Mouse (Mus musculus): ENCODE data around the gene Iqschfp.

The Iqschfp gene

DNA sequence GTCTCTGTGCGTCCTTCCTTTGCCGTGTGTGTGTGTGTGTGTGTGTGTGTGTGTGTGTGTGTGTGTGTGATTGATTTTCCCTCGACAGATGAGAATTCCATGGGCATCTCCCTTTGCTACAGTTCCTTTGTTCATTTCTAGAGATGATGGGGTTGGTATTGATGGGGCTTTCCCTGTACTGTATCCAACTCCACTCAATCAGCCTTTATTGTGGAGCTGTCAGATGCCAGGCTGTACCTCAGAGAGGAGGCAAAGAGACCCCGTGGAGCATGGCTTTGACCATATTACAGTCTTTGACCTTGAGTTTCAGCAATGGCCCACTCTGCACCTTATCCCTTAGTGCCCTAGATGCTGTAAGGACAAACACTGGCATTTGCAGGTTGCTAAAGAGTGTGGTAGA lies 635.1 kb downstream of the Iqschfp start:
- DNase-seq (ENCODE audit: low spot score), result no peak

DNA sequence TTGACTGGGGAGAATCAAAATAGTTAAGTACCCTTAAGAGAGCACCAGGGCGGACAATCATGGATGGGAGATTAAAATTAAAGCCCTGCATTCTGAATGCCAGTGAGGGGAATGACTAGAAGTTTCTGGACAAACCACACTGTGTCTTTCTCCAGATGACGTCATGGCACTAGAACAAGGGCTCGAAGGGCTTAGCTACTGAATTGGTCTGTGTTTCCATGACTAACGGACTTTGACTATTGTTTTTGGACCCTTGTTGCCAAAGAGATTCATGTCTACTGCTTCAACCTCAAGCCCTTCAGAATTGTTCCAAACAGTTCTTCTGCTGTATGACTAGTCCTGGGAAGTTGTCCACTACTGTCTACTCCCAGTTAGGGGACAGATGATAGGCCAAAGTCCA lies 639.9 kb downstream of the Iqschfp start:
- no peak for DNase-seq (ENCODE audit: low spot score)

DNA sequence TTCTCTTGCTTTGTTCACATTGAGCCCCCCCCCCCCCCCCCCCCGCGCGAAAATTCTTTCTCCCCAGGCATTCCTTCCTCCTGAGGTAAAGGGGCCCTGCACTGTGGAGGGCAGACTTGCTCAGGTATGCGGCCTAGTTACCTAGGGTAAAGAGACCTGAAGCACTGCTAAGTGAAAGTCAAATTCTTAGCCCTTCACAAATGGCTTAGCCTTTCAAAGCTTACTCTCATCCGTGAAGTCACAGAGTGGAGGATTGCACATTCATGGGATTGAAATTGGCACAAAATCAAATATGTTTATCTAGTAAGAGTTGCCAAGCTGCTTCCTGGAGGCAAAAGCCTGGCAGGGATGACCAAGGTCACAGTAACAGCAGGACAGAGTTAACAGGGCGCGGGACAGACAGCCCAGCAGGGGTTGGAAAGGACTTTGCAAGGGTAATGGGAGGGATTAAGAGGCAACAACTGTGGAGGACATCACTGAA lies 642.6 kb downstream of the Iqschfp start:
- no peak for DNase-seq (ENCODE audit: low spot score)

DNA sequence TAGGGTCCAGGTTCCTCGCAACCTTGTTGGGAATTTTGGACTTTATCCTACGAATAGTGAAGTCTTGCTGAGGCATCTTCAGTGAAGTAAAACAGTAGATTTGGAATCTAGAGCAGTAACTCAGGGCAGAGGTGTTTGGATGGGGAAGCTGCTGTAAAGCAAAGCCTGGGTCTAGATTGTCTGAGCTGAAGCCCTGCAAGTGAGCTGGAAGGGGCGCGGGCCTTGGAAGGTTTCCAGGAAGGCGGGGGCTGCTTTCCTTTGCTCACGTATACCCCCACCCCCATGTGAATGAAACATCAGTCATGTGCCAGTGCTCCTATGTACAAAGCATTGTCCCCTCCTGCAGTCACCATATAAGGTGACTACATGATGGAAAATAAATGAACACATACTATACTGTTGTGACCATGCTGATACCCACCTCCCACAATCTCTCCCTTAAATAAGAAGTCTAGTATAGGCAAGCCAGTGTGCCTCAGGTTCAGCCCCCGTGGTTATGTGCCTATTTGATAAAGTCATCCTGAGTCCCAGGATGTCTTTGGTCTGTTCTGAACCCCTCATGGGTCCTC lies 643.2 kb downstream of the Iqschfp start:
- DNase-seq (ENCODE audit: low spot score), result no peak

DNA sequence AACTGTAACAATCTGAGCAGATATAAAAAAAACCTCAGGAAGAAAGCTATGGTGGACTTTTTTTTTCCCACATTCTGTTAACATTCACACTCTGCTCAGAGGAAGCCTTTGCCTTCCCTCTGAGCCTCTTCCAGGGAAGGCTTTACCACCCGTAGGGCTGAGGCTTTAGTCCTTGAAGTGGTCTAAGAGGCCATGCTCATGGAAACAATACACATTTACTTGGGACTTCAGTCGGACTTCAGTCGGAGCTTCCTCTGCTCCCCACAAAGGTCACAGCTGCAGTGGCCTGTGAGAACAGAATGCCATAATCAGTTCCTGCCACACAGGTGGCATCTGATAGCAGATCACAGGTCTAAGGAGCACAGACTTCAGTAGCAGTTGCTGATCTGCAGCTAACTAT lies 644.0 kb downstream of the Iqschfp start:
- DNase-seq (ENCODE audit: low spot score), result no peak

DNA sequence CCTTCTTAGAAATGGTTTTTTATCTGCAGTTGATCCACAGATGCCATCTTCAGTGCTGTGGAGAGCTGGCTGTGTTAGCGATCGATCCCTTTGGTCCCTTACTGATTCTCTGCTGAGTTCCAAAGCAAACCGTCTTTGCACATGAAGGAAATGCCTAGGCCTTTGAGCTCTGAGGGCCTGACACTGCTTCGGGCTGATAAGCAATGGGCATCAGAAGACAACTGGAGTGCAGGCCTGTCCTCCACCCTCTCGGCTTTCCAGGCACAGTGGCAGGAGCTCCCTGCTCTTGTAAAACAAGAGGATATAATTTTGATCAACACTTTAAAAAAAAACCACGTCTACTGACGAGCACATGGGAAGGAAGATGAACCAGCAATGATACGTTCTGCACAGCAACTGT lies 649.7 kb downstream of the Iqschfp start:
- DNase-seq (ENCODE audit: low spot score), result no peak

DNA sequence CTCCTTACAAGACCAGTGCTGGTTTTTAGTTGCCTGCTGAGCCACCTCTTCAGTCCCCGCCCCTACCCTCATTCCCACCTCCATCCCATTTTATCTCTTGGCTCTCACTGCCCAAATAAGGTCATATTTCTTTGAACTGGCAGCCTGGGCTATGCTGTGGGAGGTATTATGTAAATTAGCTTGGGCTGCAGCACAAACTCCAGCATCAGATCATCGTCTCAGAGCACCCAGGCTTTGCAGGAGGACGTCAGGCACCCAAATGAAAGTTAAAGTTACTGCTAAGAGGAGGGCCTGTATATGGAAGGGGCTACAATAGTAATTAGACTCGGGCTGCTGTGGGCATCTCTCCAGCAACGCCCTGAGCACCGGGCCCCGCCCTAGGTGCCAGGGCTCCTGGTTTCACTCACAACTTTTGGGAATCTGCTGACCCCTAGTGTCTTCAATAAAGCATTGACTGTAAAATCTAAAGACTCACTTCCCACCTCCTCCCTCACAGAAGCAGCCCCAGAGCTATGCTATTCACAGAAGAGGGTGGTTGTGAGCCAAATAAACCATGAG lies 651.0 kb downstream of the Iqschfp start:
- DNase-seq (ENCODE audit: low spot score), result peak; percentile 45

DNA sequence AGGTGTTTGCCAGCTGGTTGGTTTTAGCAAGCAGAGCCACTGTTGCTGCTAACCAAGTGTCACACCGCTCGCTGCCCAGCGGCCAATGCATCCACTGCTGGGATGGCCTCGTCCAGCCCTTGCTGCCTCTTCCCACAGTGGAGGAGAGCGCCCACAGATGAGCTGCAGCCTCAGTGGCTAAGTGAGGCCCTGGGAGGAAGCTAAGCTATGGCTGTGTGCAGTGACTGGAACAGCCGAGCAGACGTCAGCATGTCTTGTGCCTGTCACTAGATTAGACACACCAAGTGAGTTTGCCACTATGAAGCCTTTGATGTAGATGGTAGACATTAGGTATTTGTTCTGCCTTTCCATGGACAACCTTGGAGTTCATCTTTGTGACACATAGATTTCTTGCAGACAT lies 652.8 kb downstream of the Iqschfp start:
- no peak for DNase-seq (ENCODE audit: low spot score)

DNA sequence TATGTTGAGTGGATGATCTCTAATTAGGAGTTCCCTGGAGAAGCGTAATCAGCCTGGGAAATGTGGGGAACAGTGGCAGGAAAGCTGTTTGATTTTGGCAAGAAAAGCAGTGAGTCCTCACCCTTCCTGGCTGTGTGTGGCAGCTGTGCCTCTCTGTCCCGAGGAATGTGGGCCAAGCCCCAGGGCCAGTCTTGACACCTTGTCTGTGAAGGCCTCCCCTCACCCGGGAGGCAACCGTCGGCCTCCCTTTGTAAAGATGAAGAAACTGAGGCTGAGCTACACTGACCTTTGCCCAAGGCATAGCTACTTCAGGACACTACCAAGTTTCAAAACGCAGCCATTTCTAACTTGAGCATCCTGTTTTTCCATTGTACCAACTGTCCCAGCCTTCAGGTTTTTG lies 653.9 kb downstream of the Iqschfp start:
- no peak for DNase-seq (ENCODE audit: low spot score)

DNA sequence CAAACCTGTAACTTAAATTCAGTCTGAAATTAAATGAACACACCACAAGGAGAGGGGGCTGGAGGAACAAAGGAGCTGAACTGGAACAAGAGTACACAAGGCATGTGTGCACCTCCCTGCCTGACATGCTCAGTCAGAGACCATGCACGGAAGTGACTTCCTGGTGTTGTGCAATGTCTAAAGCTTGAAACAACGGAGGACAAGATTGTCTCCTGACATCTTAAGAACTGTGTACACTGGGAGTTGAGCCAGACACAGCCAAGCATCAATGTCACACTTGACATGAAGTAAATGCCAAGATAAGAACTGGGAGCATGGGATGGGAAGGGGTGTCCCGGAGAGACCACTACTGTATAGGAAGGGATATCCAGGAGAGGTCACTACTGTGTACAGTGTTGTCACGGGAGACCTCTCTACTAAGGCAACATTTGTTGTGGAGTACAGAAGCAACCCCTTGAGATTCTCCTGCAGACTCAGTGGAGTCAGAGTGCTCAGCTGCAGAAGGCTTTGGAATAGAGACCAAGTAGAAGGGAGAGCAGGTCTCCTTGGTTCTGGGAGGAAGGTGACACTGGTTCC lies 663.1 kb downstream of the Iqschfp start:
- no peak for DNase-seq (ENCODE audit: low spot score)

DNA sequence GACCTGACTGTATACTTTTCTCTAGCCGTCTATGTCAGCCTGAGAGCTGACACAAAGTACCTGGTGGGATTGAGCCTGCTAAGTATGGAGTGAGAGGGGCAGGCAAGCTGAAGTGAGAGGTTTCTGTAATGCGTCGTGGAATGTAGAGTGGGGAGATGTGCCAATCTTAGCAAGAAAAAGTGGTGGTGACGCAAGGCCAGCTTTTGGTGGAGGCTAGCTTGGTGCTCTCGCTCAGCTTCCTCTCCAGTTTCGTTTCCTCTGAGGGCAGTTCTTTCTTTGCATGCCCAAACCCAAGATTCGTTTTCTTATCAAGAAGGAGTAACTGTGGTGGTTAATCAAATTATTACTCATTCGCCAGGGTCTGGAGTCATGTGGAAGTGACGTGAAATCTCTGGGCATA lies 664.9 kb downstream of the Iqschfp start:
- DNase-seq (ENCODE audit: low spot score), result no peak

DNA sequence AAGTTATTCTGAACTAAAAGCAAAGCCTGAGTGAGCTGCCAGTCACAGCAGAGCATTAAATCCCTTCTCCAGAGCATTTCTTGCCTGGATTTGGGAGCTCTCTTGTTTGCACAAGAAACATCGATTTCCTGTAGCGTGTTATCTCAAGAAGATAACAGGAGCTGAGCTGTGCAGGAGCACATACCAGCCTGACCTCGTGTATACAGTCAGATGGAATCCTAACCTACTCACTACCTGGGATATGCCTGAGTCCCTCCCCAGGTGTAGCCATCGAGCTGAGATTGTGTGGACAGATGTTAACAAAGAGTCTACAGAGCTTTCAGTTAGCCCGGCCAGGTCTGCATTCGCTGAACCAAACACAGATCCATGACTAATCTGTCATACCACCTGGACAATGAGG lies 666.7 kb downstream of the Iqschfp start:
- DNase-seq (ENCODE audit: low spot score), result no peak

DNA sequence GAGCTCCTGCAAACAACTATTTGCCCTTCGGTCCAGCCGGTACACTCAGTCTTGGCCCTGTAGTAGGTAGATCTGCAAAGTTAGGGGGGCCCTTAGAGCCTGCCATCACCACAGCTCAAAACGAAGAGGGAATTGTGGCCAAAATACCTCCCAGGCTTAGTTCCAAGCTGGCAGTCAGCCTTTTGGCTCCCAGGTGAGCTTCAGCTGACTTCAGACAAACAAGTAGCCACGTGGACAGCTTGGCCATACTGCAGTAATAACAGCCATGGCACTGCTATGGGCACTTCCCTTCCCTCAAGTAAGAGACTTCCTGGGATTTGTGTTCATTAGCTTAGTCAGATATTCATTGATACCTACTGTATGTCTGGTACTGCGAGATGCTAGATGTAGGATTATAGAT lies 668.0 kb downstream of the Iqschfp start:
- no peak for DNase-seq (ENCODE audit: low spot score)

DNA sequence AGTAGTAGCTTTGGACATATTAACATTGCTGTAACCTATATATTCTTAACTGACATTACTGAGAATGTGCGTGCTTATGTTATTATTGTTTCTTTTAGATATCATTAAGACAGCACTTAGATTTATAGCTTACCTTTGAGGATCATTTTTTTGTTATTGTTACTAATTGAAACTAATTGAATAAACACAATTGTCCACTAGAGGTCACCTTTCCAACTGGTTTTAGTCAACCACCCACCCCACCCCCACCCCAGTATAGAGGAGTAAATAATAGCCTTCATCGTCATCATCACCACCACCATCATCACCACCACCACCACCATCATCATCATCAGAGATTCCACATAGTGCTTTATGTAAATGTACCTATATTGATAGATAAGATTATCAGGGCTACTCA lies 670.8 kb downstream of the Iqschfp start:
- no peak for DNase-seq (ENCODE audit: low spot score)

DNA sequence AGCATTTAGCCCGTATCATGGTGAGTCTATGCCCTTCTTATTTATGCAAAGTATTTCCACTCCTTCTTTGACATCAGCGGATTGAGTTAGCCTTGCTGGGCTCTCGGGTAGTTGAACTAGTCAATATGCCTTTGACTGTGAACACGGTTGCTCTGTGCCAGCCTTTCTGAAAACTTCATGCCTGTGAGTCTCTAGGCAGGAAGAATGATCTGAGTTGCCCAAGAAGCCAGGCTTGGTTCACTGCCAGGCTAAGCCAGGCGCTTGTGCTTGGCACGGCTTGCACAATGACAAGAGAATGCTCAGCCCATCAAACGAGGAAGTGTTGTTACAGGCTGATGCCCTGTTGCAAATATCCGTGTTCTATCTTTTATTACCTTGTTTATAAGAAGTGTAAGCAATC lies 671.9 kb downstream of the Iqschfp start:
- DNase-seq (ENCODE audit: low spot score), result no peak

DNA sequence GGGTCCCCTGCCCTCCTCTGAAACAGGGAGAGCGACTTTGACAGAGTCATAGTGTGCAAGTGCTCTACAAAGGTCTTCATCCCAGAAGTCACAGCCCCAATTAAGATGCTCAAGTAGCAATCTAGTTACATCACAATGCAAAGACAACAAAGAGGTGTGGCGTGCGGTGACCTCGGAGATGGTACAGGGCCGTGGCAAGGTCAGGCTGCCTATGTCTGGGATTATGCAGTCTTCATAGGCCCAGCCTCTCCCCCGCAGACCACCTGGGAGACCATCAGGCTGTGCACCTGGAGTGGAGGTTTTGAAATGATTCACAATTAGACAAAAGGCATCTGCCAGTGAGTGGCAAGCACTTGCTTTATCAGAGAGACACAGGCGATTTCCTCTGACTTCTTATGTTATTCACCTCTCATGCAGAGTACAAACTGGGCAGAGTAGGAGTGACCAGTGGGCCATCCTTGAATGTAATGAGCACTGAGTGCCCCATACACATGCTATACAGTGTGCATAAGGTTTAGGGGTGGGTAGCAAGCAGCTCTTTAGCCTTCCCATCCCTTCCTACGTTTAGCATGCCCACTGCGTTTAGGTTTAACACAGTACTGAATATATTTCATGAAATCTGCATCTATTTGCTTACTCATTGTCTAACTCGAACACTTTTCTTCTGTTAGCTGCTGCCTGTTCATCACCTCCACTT lies 673.1 kb downstream of the Iqschfp start:
- DNase-seq (ENCODE audit: low spot score), result no peak

DNA sequence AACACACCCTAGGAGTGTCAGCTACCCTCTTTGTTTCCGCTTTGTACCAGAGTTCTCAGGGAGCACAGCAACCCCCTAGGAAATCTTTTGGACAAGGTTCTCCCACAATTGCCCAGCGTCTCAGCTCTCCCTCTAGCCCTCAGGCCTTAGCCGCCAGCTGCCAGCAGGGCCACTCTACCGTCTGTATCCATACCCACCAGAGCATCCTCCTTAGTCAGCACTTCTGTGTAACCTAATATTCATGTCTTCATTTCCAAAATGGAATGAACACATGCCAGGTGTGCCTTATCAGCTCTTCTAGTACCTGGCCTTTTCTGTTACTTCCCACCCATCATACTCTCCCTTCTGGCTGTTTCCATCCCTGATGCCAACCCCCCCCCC lies 673.6 kb downstream of the Iqschfp start:
- DNase-seq (ENCODE audit: low spot score), result no peak

DNA sequence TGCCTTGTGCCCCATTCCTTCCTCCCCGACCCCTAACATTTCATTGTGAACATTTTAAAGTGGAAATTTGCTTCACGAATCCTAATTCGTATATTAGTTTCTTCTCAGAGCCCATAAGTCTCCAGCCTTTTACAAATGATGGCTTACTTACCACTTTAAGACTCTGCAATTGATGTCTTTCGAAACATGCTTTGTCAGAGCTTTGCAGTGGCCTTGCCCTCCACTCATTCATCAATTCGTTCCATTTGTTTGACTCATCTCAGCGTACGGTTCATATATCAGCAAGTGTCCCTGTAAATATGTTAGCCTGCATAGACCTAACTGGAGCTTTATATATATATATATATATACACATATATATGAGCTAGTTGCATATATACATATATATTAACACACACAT lies 675.5 kb downstream of the Iqschfp start:
- no peak for DNase-seq (ENCODE audit: low spot score)

DNA sequence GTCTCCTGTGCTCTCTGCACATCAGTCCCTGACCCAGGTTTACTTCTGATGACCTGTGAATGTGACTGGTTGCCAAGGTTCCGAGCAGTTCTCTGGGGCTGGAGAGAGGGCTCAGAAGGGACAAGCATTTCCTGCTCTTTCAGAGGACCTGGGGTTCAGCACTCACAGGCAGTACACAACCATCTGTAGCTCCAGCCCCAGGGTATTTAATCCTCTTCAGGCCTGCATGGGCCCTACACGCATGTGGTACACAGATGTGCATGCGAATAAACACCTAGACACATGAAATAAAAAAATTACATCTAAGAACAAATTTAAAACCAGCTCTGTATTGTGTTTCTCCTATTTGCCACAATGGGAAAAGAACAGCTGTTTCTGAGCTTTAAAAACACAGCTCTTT lies 676.1 kb downstream of the Iqschfp start:
- no peak for DNase-seq (ENCODE audit: low spot score)

DNA sequence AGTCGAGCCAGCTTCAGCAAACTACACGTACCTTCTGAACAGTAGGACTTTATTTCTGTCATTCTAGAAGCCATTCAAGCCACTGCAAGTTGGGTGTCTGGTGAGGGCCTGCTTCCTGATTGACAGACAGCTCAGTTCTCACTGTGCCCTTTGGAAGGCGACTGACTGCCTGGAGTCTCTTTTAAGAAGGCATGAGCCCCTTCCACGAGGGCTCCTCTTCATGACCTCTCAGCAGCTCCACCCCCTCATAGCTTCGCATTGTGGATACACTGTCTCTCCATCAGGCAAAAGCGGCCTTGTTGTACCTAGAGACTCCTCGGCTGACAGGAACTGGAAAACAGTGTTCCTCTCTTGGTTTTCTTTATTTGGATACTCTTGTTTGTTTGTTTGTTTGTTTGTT lies 676.7 kb downstream of the Iqschfp start:
- no peak for DNase-seq (ENCODE audit: low spot score)

DNA sequence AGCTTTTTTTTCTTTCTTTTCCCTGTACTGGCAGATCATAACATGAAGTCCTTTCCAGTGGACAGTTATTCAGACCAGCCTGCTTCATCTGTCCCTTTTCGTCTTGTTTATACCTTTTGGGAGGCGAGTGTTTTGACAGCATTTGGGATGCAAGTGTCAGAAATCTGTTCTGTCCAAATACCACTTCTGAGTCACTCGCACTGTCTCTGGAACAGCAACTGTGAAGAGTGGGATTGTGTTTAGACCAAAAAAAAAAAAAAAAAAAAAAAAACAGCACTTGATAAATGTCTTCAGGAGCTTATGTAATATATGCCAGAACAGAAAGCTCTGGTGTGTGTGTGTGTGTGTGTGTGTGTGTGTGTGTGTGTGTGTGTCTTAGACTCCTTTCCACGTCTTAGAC lies 678.3 kb downstream of the Iqschfp start:
- no peak for DNase-seq (ENCODE audit: low spot score)

DNA sequence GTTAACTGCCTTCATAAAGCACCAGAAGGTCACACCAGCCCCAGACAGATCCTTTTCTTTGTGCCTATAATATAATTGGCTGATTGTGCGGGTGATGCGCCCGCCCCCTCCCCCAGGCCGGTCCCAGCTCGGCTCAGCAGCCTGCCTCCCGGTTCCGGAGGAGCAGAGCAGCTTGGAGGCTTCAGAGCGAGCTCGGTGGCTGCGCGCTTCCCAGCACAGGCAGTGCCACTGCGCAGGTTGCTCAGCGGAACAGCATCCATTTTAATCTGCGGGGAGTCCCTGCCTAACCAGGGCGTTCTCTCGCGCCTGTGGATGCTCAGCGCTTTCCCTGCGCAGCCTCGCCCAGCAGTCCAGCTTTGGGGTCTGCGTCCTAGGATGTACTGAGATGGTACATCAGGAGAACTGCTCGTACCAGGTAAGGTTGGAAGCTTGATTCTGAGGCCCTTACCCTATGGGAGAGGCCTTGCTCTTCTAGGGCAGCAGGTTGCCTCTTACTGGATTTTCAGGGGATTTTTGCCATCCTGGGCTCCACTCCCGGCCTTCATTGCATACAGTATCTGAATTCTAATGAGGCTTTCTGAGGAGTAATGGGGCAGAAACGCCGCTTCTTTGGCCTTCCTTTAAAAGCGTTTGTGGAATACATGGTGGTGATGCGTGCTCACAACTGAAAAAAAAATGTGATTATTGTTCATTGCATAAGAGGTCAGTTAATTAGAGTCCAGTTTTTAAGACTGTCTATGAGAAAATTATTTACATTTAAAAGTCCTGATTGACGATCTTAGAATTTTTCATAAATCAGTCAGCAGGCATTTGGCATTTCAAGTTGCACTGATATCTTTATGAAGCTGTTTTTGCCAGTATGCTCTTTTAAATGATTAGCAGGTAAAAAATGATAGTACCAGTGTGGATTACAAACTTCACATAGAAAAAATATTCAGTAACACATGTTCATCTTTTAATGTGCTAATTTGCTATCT lies 680.5 kb downstream of the Iqschfp start:
- DNase-seq (ENCODE audit: low spot score), result no peak
